Mouse (Mus musculus): Measurements from ENCODE around the gene Gm20449.

DNA sequence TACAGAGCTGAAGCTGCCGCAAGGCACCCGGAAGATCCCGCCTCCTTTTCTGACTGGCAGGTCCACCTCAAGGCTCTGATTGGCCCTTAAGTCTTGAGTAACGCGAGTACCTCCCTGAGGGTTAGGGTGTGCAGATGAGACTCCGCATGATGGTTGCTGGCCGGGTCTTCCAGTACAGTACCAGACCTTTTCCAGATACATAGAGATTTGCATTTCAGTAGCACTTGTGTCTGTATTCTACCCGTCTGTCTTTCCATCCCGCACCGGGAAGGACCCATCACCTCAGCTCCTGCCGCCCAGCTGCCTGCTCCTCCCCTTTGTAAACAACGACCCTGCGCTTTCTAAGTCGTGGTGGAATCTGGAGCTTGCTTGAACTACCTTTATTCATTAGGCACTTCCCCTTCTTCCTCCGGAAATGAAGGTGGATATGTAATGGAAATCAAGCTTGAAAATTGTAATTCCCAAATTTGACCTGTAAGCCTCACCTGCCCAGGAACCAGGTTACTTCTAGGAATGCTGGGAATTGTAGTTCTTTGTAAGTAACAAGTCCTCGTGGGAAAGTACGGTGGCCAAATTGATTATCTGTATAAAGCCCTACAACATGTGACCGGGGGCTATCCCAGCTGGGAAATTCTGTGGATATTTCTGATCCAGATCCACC, at the start of gene Gm20449, which contains the start of gene AW146154:
- no peak for TF ChIP-seq CTCF (IDR thresholded peaks at IDR 0.05; ENCODE audit: extremely low read depth, insufficient read depth, low read length)
- peak; percentile 69 for TF ChIP-seq POLR2A (IDR thresholded peaks at IDR 0.05; ENCODE audit: extremely low read depth, insufficient read depth, low read length)

Data from cortical plate, adult 2 months (tissue).